Mouse (Mus musculus) adrenal gland, adult 18-20 months (tissue): ENCODE results near the gene Cdk13. TPM values are rescaled to one million over a fixed set of nuclear protein-coding genes. Genes with fewer than 3 reads are reported as not detected.

Experiments used
- microRNA-seq, 2 experiments: library from miRNA; unstranded; fragments of <30 nt; microRNA quantifications; one replicate each; pipeline ENCODE4 v1.2.0; 2021; ENCODE audit warnings: borderline number of aligned reads in 2 of 2
- total RNA-seq, 2 experiments: library from RNA; stranded (reverse); gene quantifications; 1 replicate in 1 of 2; 2 replicates in 1 of 2; pipeline ENCODE4 v1.2.3; 2021

The Cdk13 gene
- total RNA-seq, 2 experiments from 2014 or later = 54.0 to 67.0 TPM

Small RNA genes lying within 50 kb of the gene (microRNA-seq; reads per million reads assigned to microRNA genes)
- 0 reads per million in 2 experiments for gene Mir466i

Other genes with a start within 250 kb of the Cdk13 start
- 10 to 100 TPM; 15.8 to 17.1 TPM for gene Mplkip, start 109.9 kb downstream of the Cdk13 start, total RNA-seq
- 1 to 10 TPM; 8.8 to 9.9 TPM for gene Sugct, start 109.5 kb downstream of the Cdk13 start, total RNA-seq
- 10 to 100 TPM; 51.6 to 60.8 TPM for gene Rala, start 139.1 kb upstream of the Cdk13 start, total RNA-seq
- gene Yae1d1, start 188.3 kb upstream of the Cdk13 start, total RNA-seq = 10 to 100 TPM; 26.2 to 27.2 TPM